Mouse (Mus musculus): Measurements from ENCODE around the gene Slc50a1.

DNA sequence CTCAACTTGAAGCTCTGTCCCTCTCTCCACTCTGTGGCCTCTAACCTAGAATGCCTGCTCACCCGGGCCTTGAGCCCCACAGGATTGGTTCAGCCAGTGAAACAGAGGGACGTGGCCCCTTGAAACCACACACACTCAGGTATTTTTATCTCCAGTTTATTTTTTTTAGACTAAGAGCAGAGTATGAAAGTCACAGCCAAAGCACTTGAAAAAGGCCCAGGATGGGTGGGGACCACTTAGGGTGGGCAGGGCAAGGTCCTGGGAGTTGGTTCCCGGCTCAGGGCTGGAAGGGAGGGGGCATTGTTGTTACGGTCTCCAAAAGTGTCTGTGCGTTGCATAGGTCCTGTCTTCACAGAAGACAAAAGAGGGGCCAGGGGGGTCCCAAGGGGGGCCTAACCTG is 44.0 kb upstream of the Slc50a1 start:
- TF ChIP-seq CTCF (IDR thresholded peaks at IDR 0.05; ENCODE audit: low read depth) (no peak), EP300 (IDR thresholded peaks at IDR 0.05; ENCODE audit: low read depth) (no peak)
